Mouse (Mus musculus) thymus, adult 2 months (tissue): ENCODE results near the gene Rpl6.

Experiments used
- CTCF ChIP-seq: fragments of 200-500 bp; IDR thresholded peaks from 2 replicates; pipeline ENCODE4 v1.5.1; 2012; ENCODE audit warnings: mild to moderate bottlenecking, control low read depth, low read length, moderate library complexity, borderline replicate concordance; ENCODE audit not compliant: control insufficient read depth, poor library complexity, insufficient read depth; ENCODE audit errors: extremely low read depth
- POLR2A ChIP-seq: fragments of 200-500 bp; IDR thresholded peaks from 2 replicates; pipeline ENCODE4 v1.6.1; 2012; ENCODE audit warnings: mild to moderate bottlenecking, low read length, control low read depth, moderate library complexity; ENCODE audit not compliant: control insufficient read depth, poor library complexity, insufficient read depth; ENCODE audit errors: extremely low read depth

- TF ChIP-seq CTCF (no peak), POLR2A (no peak)
Observed at GRCm38 (mm10) chr5:121214707-121215106, 10.4 kb downstream of the Rpl6 start.
